Mouse (Mus musculus) bone marrow, adult 2 months (tissue): Measurements from ENCODE around the gene 1110032A03Rik. TPM values are rescaled to one million over a fixed set of nuclear protein-coding genes. Genes with fewer than 3 reads are reported as not detected.

Experiments
- H3K27ac ChIP-seq: fragments of 200-500 bp; 2 replicates; pipeline ENCODE4 v1.5.1; 2012; ENCODE audit warnings: low read depth, mild to moderate bottlenecking, control low read depth, inconsistent platforms, low read length; ENCODE audit not compliant: control insufficient read depth, poor library complexity, insufficient read depth
- H3K4me1 ChIP-seq: fragments of 200-500 bp; 2 replicates; pipeline ENCODE4 v1.6.1; 2011; ENCODE audit warnings: low read length; ENCODE audit not compliant: control insufficient read depth, insufficient read depth
- H3K4me3 ChIP-seq: fragments of 200-500 bp; replicated peaks from 2 replicates; pipeline ENCODE3; 2011; ENCODE audit warnings: mild to moderate bottlenecking, low read depth, low read length, control low read depth; ENCODE audit not compliant: control insufficient read depth
- CTCF ChIP-seq: fragments of 200-500 bp; IDR thresholded peaks from 2 replicates; pipeline ENCODE4 v1.5.1; 2011; ENCODE audit warnings: low read length, control low read depth; ENCODE audit not compliant: control insufficient read depth, insufficient read depth
- POLR2A ChIP-seq: fragments of 200-500 bp; IDR thresholded peaks from 2 replicates; pipeline ENCODE4 v1.6.1; 2011; ENCODE audit warnings: low read depth, mild to moderate bottlenecking, control low read depth, low read length, borderline replicate concordance; ENCODE audit not compliant: control insufficient read depth
- WGBS: fragments of 180-500 bp; shearing (Covaris S2); methylation state at CpG from one replicate; pipeline ENCODE4 v1.1.7; 2018; 5-methylcytosine and 5-hydroxymethylcytosine counted together
- polyA plus RNA-seq: library from polyadenylated mRNA; stranded (reverse); fragments of >200 nt; gene quantifications from 2 replicates; pipeline ENCODE4 v1.2.4, GENCODE M21; 2011; ENCODE audit warnings: low replicate concordance; ENCODE audit not compliant: missing spikeins, insufficient read depth, insufficient read length

Gene 1110032A03Rik
- polyA plus RNA-seq, 1 experiment = 32.8 TPM

DNA sequence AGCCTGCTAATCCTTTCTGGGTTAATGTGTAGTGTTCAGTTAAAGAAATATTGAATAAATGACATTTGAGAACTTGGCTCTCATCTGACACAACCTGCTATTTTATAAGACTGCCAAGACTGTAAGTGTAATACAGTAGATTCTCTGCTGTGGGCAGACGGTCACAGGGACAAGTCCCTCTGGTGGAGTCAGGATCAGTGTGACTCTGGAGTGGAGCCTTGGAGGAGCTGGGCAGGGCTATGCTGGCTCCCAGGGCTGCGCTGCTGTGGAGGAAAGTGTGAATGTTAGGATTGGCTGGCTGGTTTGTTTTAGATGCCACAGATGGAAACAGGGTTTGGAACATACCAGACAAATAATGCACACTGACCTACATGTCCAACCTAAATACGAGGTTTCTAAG lies 19.9 kb upstream of the 1110032A03Rik start:
- Histone ChIP-seq H3K4me3 (no peak overlapping the region), H3K27ac (no peak overlapping the region), H3K4me1 (no peaks in the 10 kb centered on the region; the same call in 1 of the 2 replicates)
- TF ChIP-seq CTCF (no peak), POLR2A (no peak)
- 90% methylated on average over 3 of the region's 3 CpGs for WGBS

DNA sequence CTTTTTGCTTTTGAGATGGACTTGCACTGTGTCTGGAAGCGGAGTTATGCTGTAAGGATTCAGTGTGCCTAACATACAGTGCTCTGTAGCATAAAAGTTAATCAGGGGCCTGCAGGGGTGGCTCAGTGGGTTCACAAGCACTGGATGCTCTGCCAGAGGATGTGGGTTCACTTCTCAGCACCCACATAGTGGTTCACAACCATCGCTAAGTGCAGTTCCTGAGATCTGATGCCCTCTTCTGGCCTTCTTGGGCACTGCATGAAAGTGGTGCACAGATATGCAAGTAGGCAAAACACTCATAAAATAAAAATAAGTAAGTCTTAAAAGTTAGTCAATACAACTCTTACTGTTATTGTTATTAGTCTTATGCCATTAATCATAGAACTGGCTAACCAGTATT lies 6.8 kb upstream of the 1110032A03Rik start:
- H3K4me1 ChIP-seq = no peaks in the 10 kb centered on the region
- 65% methylated on average over 2 of the region's 2 CpGs for WGBS
- no peak overlapping the region for H3K27ac ChIP-seq
- TF ChIP-seq POLR2A (no peak), CTCF (peak; percentile 57)
- H3K4me3 ChIP-seq = no peak overlapping the region

DNA sequence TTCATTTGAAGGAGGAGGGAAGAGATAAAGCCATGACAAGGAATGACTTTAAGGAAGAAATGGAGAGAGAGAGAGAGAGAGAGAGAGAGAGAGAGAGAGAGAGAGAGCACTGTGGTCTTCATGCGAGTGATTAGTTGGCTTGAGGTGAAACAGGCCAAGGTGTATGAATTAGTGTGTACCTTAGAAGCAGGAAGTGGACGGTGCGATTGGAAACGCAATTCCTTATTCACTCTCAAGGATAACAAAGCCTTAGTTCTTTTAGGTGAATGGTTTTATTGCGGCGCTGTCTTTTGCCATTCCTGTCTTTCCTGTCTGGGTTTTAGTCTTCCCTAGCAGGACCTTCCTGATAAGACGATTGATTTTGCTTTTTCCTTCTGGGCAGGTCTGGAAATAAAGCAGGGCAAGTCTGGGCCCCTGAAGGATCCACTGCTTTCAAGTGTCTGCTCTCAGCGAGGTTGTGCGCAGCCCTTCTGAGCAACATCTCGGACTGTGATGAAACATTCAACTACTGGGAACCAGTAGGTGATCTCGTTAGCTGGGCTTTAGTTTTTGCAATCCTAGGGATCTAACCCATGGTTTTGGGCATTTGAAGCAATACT lies 941 bp upstream of the 1110032A03Rik start:
- Histone ChIP-seq H3K27ac (no peak overlapping the region), H3K4me3 (peak overlapping the region; percentile 68), H3K4me1 (no peaks in the 10 kb centered on the region; the same call in 1 of the 2 replicates)
- 49% methylated on average over 11 of the region's 11 CpGs for WGBS
- TF ChIP-seq CTCF = no peak
- no peak for TF ChIP-seq POLR2A

DNA sequence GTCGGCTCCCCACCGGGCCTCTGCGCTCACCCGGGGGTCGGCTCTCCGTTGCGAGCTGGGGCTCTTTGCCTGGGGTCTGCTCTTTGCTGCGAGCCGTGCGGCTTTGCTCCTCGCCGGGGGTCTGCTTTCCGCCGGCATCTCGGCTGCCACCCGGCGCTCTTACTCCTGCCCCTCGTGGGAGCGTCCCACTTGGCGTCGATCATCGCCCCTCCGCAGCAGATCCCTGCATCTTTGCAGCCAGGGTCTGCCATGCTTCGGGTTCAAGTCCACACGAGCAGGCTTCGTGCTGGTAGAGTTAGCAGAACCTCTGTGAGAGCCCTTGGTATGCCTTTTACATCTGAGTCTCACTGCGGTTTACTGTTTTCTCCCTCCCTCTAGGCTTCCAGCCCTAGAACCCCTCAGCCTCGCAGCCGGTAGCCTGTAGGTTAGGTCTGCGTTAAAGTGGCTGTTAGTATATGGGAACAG lies 374 bp upstream of the 1110032A03Rik start:
- no peaks in the 10 kb centered on the region; the same call in 1 of the 2 replicates for H3K4me1 ChIP-seq
- WGBS = under 1% methylated on average over 30 of the region's 30 CpGs
- no peak overlapping the region for H3K27ac ChIP-seq
- no peak for TF ChIP-seq CTCF
- no peak for TF ChIP-seq POLR2A
- H3K4me3 ChIP-seq = peak overlapping the region; percentile 68

DNA sequence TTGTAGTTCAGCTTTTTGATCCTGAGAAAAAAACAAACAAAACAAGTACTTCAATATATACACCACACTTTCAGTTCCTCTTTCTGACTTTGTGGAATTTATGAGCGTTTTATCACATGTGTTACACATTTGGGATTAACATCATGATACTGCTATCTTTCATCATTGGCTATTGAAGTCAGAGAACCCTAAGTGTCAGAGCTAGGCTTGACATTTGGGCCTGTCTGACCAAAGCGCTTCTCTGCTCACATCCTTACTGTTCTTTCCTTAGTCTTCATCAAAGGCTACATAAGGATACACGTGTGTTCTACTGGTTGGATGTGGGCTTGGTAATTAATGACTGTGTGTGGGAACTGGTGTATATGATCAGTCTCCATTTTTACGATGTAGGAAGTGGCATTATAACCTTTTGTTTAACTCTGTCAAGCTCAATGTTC lies 1.3 kb downstream of the 1110032A03Rik start:
- Histone ChIP-seq H3K4me1 (no peaks in the 10 kb centered on the region; the same call in 1 of the 2 replicates), H3K27ac (no peak overlapping the region), H3K4me3 (no peak overlapping the region)
- WGBS = 10% methylated on average over 4 of the region's 4 CpGs
- TF ChIP-seq CTCF (no peak), POLR2A (no peak)

DNA sequence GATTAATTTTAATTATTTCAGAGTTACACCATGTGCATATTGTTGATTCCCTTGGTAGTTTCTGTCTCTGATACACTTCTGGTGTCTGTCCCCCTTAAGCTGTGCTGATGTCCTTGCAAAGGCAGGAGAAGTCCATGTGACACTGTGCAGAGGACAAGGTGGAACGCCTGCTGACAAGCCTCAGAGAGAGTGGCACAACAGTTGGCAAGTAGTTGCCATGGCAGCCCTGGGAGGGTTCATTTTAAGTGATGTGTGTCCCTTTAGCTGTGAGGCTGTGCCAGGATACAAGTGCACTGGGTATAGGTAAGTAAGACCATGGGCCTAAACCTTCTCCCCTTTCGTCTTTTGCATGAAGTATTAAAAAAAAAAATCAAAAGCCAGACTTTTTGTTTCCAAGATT lies 5.3 kb downstream of the 1110032A03Rik start:
- peaks cover 2% of the 10 kb centered on the region; the same call in 1 of the 2 replicates for H3K4me1 ChIP-seq
- no peak overlapping the region for H3K27ac ChIP-seq
- no peak overlapping the region for H3K4me3 ChIP-seq
- 78% methylated on average over 2 of the region's 2 CpGs for WGBS
- TF ChIP-seq CTCF (no peak), POLR2A (no peak)

DNA sequence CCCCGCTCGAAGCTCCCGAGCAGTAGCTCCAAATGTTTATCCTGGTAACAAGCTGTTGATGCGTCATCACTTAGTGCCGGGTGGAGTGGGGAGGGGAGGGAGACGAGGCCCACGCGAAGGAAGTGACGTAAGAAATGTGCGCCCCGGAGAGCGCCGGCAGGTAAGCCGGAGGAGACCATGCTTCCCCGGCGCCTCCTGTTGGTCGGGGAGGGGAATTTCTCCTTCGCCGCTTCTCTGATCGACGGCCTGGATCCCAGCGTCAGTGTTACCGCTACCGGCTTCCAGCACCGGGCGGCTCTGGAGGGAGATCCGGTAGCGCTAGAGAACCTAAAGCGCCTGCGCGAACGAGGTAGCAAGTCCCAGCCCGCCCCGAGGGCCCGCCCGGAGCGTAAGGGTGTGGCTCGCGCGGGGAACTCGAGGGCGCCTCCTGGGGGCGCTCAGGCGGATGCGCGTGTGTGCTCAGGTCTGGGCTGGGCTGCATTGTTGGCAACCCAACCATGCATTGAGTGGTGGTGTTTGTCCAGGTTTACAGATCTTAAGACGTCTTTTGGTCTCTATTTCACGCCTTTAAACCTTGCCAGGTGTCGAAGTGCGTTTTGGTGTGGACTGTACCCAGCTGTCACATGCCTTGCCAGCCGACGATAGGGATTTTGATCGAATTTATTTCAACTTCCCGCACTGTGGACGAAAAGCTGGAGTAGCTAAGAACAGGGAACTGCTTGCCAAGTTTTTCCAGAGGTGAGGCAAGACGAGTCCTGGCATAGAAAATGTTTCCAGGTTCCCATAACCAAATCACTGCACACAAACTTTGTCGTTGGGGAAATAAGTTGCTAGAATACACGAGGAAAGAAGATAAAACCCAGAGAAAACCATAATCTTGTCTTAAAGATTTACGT lies 7.0 kb downstream of the 1110032A03Rik start, which contains the start of gene Fdxacb1:
TSS of gene Fdxacb1 (plus strand) at position 130 of the 896 bp plus-strand sequence.
- H3K4me3 ChIP-seq = peak within 1 kb of the TSS; percentile 94
- WGBS = 3% methylated on average over 59 of the region's 59 CpGs
- peaks cover 2% of the 10 kb centered on the region; the same call in 1 of the 2 replicates for H3K4me1 ChIP-seq
- peak within 1 kb of the TSS; percentile 93 for H3K27ac ChIP-seq
- peak; percentile 67 for TF ChIP-seq CTCF
- peak; percentile 62; the same call in 1 of the 2 replicates for TF ChIP-seq POLR2A

DNA sequence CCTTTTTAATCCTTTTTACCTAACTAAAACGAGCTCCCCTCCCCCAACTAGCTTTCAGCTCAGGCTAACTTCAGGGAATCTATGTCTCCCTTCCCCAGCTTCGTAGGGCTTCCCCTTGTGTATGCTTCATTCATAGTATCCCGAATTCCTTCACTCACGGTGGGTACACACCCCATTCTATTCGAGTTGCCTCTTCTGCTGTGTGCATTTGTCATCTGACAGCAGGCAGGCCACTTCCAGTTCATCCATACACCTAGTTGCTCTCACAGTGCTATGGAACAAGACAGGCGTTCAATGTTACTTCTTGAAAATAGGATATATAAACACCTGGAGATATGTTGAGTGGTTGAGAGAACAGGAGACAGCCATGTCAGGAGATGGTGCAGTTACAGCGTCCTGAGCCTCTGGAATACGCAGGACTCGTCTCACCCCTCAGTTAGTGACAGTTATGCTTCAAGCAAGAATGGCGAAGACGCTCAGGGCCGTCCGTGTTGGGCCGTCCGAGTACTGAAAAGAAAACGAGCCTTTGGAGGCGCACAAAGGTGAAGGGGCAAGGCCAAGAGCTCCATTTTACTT lies 7.7 kb downstream of the 1110032A03Rik start:
- Histone ChIP-seq H3K4me3 (peak overlapping the region; percentile 94), H3K27ac (peak overlapping the region; percentile 93), H3K4me1 (peaks cover 2% of the 10 kb centered on the region; the same call in 1 of the 2 replicates)
- no peak for TF ChIP-seq CTCF
- no peak for TF ChIP-seq POLR2A
- WGBS = 2% methylated on average over 17 of the region's 17 CpGs
